Mouse (Mus musculus): ENCODE results near the gene Mrpl53.

Mrpl53 gene

GRCm38 (mm10) chr6:83095968-83096367 is 12.9 kb upstream of the Mrpl53 start:
- no peak for DNase-seq

DNA sequence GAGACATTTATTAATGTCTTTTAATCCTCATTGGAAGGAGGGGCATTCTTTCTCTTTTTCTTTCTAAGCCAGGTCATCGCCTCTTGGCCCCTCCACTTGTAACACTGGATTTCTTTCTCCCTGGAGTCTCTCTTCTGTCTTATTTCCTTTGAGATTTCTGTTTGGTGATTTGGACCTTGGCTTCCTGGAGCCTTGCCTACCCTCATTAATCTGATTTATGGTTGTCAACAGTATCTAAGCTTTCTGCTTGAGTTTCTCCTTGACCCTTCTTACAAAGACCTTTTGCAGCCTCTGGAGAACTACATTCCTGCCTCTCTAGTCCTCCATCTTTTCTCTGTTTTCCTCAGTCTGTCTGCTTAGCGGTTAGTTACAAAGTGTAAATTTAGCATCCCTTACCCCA is 10.4 kb upstream of the Mrpl53 start:
- no peak for DNase-seq

GRCm38 (mm10) chr6:83101316-83101687 is 7.5 kb upstream of the Mrpl53 start, which contains the start of the genes Ccdc142 and Gm42688:
Gene Ccdc142, plus strand, starts transcription at chr6:83101601.
Gene Gm42688, plus strand, starts transcription at chr6:83101617.
- DNase-seq = peak; percentile 94

DNA sequence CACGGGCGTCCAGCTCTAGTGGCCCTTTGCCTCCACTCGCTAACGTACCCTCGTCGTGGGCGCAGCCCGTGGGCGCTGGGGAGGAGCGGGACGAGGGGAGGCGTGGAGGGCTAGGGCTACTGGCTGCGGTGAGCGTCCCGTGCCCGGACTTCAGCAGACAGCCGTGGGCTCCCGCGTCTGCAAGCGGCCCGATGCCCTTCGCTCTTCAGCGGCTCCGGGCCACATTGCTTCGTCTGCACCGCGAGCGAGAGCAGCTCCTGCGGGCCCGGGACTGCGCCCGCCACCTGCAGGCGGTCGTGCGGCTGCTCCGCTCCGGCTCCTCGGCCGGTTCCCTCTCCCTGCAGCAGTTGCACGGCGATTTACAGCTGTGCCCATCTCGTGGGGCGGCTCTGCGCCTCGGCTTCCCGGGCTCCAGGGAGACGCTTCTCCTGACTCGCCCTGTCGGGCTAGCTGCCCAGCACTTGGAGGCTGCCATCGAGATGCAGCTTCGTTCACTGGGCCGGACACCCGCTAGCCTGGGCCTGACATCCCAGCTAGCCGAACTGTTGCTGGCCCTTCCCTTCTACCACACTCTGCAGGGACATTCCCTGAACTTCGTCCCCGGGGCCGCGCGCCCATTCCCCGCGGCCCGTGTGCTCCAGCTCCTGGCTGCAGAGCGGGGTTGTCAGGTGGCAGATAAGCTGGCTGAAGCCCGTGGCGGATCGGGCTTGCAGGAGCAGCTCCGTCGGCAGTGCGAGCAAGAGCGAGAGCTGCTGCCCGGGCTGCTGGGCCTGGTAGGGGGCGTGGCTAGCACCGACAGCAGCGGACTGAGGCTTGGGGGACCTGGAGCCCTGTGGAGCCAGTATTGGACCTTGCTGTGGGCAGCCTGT is 6.9 kb upstream of the Mrpl53 start:
- peak; percentile 69 for DNase-seq

- DNase-seq = peak; percentile 50
These were observed 5.7 kb upstream of the Mrpl53 start for GRCm38 (mm10) chr6:83103130-83103650.

DNA sequence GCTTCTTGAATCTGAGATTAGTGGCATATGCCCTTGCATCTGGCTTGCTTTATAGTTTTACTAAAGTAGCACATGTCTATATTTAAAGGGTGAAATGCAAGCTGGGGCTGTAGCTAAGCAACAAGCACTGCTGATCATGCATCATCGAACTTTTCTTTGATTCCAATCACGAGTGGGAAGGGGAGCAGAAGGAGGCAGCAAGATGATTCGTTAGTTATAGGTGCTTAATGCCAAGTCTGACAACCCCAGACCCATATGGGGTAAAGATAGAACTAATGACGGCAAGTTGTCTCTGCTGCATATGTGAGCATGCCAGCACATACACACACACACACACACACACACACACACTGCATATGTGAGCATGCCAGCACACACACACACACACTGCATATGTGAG is 4.7 kb upstream of the Mrpl53 start:
- DNase-seq = no peak

- peak; percentile 79 for DNase-seq
These were observed 1.1 kb upstream of the Mrpl53 start for GRCm38 (mm10) chr6:83107566-83108400.

DNA sequence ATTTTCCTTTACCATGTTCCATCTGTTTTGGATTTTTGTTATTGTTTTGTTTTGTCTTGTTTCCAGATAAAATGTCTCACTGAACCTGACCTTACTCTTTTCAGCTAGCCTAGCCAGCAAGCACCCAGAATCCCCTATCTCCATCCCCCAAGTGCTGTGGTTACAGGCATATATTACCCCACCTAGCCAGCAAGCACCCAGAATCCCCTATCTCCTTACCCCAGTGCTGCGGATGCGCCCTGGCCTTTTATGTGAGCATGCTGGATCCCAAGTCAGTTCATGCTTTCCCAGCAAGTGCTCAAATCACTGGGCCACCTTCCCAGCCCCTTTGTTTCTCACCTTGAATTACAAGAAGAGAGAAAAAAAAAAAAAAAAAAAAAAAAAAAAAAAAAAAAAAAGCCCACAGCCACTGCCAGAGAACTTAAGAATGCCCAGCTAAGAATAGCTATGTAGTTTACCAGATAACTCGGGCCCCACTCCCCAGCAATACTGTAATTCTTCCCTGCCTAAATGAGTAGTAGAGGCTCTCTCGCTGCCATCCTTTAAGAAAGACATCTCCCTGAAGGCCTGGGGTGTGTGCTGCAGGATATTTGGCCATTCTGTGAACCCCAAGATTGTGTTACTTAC is 2.8 kb downstream of the Mrpl53 start:
- peak; percentile 14 for DNase-seq

DNA sequence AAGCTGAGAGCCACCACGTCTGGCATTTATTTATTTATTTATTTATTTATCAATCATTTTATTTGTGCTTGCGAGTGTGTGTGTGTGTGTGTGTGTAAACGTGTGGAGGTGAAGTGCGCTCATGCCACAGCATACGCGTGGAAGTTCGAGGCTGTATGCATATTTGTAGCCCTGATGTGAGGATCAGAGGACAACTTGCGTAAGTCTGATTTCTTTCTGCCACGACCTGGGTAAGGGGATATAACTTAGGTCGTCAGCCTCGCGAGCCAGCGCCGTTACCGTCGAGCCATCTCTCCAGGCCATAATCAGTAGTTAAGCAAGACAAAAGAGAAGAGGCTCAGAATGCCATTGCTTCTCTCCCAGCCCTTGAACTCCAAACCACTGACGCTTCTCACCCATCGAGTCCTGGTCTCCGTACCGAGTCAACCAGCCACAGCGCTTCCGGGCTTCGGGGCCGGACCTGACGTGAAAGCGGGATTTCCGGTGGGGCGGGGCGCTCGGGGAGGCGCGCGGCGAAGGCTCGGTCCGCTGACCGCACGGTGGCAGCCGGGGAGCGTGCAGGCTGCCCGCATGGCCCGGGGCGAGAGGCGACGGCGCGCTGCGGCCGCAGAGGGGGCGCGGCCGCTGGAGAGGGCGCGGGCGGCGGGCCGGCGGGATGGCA is 6.3 kb downstream of the Mrpl53 start, which contains the start of gene Mogs:
Mogs (plus strand) TSS at position 486 of the 661 bp plus-strand sequence.
- DNase-seq = peak; percentile 91

DNA sequence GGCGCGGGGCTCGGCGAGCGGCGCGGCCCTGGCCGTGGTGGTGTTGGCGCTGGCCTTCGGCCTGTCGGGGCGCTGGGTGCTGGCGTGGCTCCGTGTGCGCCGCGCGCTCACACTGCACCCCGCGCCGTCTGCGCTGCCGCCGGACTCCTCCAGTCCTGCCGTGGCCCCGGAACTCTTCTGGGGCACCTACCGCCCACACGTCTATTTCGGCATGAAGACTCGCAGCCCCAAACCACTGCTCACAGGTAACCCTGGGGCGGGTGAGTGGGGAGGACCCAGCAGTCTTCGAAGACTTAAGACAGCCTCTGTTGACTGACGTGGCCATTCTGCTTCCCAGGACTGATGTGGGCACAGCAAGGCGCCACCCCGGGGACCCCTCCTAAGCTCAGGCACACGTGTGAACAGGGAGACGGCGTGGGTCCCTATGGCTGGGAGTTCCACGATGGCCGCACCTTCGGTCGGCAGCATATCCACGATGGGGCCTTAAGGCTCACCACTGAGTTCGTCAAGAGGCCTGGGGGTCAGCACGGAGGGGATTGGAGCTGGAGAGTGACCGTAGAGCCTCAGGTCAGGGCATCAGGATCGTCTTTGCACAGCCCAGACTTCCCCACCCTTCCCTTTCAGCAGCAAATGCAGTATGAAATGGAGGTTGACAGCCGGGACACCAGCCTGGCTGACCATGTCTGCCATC is 7.0 kb downstream of the Mrpl53 start:
- DNase-seq = peak; percentile 67

GRCm38 (mm10) chr6:83116373-83117164 is 7.7 kb downstream of the Mrpl53 start:
- DNase-seq = no peak

DNA sequence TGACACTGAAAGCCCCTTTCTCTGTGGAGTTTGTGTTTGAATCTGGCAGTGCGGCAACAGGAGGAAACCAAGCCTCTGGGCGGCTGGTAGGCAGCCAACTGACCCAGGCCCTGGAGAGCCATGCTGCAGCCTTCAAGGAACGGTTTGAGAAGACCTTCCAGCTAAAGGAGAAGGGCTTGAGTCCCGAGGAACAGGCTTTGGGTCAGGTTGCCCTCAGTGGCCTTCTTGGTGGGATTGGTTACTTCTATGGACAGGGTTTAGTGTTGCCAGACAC is 8.3 kb downstream of the Mrpl53 start:
- DNase-seq = no peak

GRCm38 (mm10) chr6:83117616-83118015 is 8.8 kb downstream of the Mrpl53 start:
- DNase-seq = no peak

GRCm38 (mm10) chr6:83118369-83118768 is 9.5 kb downstream of the Mrpl53 start:
- DNase-seq = no peak

- DNase-seq = no peak
These were observed 10.2 kb downstream of the Mrpl53 start for GRCm38 (mm10) chr6:83118825-83119733.

- DNase-seq = peak; percentile 70
These were observed 10.9 kb downstream of the Mrpl53 start for GRCm38 (mm10) chr6:83119734-83120051.

DNA sequence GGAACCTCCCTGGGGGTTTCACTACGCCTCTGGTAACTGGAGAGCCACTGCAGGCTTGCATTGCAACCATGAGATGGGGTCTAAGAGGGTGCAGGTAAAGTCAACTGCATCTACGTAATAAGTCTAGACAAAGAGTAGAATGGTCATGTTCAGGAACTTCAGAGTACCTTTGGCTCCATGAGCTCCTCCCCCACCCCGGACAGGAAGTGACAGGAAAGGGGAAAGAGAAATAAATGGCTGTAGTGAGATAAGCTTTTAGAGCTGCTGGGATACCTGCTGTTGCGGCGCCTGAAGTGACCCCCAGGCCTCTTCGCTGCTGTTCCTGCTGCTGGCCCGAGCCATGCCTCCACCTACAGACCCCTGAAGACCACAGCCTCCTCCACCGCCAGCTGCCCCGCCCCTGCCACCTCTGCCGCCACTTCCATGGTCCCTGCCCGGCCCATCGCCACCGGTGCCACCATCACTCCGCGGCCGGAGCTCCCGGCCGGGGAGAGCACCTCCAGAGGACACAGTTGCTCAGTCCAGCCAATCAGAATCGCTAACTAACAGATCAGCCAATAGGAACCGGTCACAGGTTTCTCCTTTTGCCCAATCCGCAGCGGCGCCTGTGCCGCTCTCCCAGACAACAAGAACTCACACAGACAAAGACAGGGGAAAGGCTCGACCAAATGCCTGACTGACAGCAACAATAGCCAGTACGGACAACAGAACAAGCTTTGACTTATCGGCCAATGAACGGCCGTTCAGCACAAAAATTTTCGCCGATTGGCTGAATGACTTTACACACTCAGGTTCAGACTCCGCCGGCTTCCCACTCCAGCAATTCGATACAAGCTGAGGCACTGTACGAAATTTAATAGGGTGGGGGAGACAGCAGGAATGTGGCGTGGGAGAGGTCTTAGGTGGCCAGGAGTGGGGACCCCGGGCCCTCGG is 12.4 kb downstream of the Mrpl53 start, which contains the start of gene Wbp1:
Wbp1 (minus strand) TSS at position 630 of the 933 bp plus-strand sequence.
- peak; percentile 99 for DNase-seq

DNA sequence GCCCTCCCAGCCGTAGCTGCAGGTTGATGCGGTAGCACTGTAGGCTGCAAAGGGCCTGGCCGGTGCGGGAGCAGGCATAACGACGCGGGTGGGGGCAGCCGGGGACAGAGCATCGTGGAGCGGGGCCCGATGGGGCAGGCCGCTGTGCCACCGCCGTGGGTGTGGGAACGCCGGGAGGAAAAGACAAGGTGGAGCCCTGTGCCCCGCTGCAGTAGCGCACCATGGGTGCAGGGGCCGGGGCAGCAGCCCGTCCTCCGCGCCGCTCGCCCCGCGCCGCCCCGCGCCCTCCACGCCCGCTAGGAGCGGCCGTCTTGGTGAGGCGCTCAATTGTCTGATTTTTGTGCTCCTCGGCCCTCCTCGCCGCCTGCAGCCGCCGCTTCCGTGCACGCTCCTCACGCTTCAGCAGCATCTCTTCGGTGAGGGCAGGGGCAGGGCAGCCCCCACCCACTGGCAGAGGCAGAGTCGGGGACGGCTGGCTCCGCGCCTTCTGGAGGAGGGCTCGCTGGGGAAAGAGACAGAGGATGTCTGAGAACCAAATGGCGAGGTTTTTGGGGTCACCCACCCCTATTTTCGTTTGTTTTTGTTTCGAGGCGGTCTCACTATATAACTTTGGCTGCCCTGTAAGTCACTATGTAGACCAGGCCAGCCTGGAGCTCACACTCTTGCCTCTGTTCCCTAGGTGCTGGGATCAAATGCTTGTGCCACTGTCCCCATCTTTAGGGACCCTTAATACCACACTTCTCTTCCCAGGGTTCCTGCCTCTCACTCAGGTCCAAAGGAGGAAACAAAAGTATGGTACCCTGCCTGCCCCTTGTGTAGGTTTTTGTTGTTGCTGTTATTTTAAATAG is 13.2 kb downstream of the Mrpl53 start:
- peak; percentile 67 for DNase-seq

All from cerebellum, adult 9-11 months (tissue).